9 mouse cellular contexts compared by ENCODE assay signal in genomic region chr2:79454786-79455446, GRCm38 (mm10). TPM values are rescaled to one million over a fixed set of nuclear protein-coding genes. Genes with fewer than 3 reads are reported as not detected.
DNase-seq lines count a peak whose midpoint lies in the region; ATAC-seq and TF ChIP-seq lines count a peak whose summit lies in the region.
"Had no signal": no experiment of that assay in that cellular context is flagged by ENCODE, and none has a peak within 500 bp of the region (broad histone marks: within the 10 kb centered on the region; RNA-seq: fewer than 3 reads in every experiment).

No protein-coding gene starts in this region.

- peaks cover 12% of the 10 kb centered on the region for H3K4me1 ChIP-seq in hindbrain, embryonic 11.5 days (replicated peaks; ENCODE audit: control insufficient read depth, insufficient read depth, low read length)
- H3K4me1 ChIP-seq in midbrain, postnatal 0 days (ENCODE audit: insufficient read depth, low read length), result peaks cover 5% of the 10 kb centered on the region
- H3K4me1 ChIP-seq in heart, embryonic 11.5 days (ENCODE audit: control insufficient read depth, insufficient read depth, low read length), result peaks cover 2% of the 10 kb centered on the region; the same call in 1 of the 2 replicates

- H3K9me3 ChIP-seq in hindbrain, embryonic 11.5 days (ENCODE audit: control insufficient read depth, low read length), result no peaks in the 10 kb centered on the region
- H3K9me3 ChIP-seq in midbrain, postnatal 0 days (ENCODE audit: low read length), result no peaks in the 10 kb centered on the region
- H3K9me3 ChIP-seq in heart, embryonic 11.5 days (replicated peaks; ENCODE audit: control insufficient read depth, low read length), result no peaks in the 10 kb centered on the region

- H3K4me2 ChIP-seq in hindbrain, embryonic 11.5 days (replicated peaks; ENCODE audit: low read depth, low read length), result peak overlapping the region; percentile 55
- H3K4me2 ChIP-seq in midbrain, postnatal 0 days (ENCODE audit: low read depth, low read length, poor library complexity, severe bottlenecking), result peak overlapping the region; percentile 51
- H3K4me2 ChIP-seq in heart, embryonic 11.5 days, result no peak overlapping the region

- no peak for ATAC-seq in hindbrain, embryonic 11.5 days (ENCODE audit: low FRiP score)
- ATAC-seq in midbrain, postnatal 0 days (ENCODE audit: low FRiP score), result no peak
- ATAC-seq in heart, embryonic 11.5 days (replicated peaks; ENCODE audit: insufficient number of reproducible peaks, low FRiP score, low TSS enrichment), result no peak

- DNase-seq in brain, embryonic 14.5 days (ENCODE audit: low read depth), result peak; percentile 61
- DNase-seq in cerebellum, postnatal 10 days, result peak; percentile 88 to 90
- peak; percentile 49 for DNase-seq in hindbrain, embryonic 11.5 days (ENCODE audit: low spot score)
- peak; percentile 38 for DNase-seq in midbrain, postnatal 0 days (ENCODE audit: low spot score)
- no peak for DNase-seq in urinary bladder, postnatal 36 days (ENCODE audit: low spot score in 2 of 2)
- DNase-seq in gastrocnemius, adult 18-20 months (ENCODE audit: low spot score), result no peak
- DNase-seq in lung, postnatal 4 days, result no peak

- H3K4me3 ChIP-seq in hindbrain, embryonic 11.5 days (ENCODE audit: low read depth, low read length), result peak overlapping the region; percentile 43
- peak overlapping the region; percentile 36 for H3K4me3 ChIP-seq in midbrain, postnatal 0 days (ENCODE audit: low read depth, low read length)
- H3K4me3 ChIP-seq in heart, embryonic 11.5 days (ENCODE audit: low read depth, low read length), result no peak overlapping the region

- TF ChIP-seq CTCF in brain, embryonic 14.5 days (IDR thresholded peaks at IDR 0.05; ENCODE audit: borderline replicate concordance, extremely low read depth, insufficient read depth, insufficient read length), result no peak
- TF ChIP-seq CTCF in midbrain, postnatal 0 days (IDR thresholded peaks at IDR 0.05), result no peak

- H3K27me3 ChIP-seq in hindbrain, embryonic 11.5 days (ENCODE audit: control insufficient read depth, insufficient read depth, low read length), result peaks cover 28% of the 10 kb centered on the region
- peaks cover 22% of the 10 kb centered on the region for H3K27me3 ChIP-seq in midbrain, postnatal 0 days (ENCODE audit: insufficient read depth, low read length)
- H3K27me3 ChIP-seq in heart, embryonic 11.5 days (ENCODE audit: control insufficient read depth, insufficient read depth, low read length), result peaks cover 62% of the 10 kb centered on the region

- no peak for TF ChIP-seq POLR2A in brain, embryonic 14.5 days (IDR thresholded peaks at IDR 0.05; ENCODE audit: borderline replicate concordance, extremely low read depth, insufficient read depth, insufficient read length, poor library complexity, severe bottlenecking)

- 11% methylated on average over 15 of the region's 15 CpGs for WGBS in hindbrain, embryonic 11.5 days
- WGBS in midbrain, postnatal 0 days, result 5% methylated on average over 15 of the region's 15 CpGs
- WGBS in heart, embryonic 11.5 days (ENCODE audit: insufficient replicate concordance), result 16% methylated on average over 15 of the region's 15 CpGs

- peak overlapping the region; percentile 59 for H3K9ac ChIP-seq in hindbrain, embryonic 11.5 days (ENCODE audit: low read depth, low read length)
- peak overlapping the region; percentile 14 for H3K9ac ChIP-seq in midbrain, postnatal 0 days (replicated peaks; ENCODE audit: low read length, poor library complexity, severe bottlenecking)
- H3K9ac ChIP-seq in heart, embryonic 11.5 days (ENCODE audit: low read depth, low read length), result no peak overlapping the region

- peak overlapping the region; percentile 52 for H3K27ac ChIP-seq in hindbrain, embryonic 11.5 days (ENCODE audit: low read depth, low read length)
- H3K27ac ChIP-seq in midbrain, postnatal 0 days (ENCODE audit: low read depth, low read length), result no peak overlapping the region
- H3K27ac ChIP-seq in heart, embryonic 11.5 days (ENCODE audit: low read depth, low read length), result no peak overlapping the region

- no peaks in the 10 kb centered on the region for H3K36me3 ChIP-seq in hindbrain, embryonic 11.5 days (ENCODE audit: control insufficient read depth, insufficient read depth, low read length)
- H3K36me3 ChIP-seq in midbrain, postnatal 0 days (ENCODE audit: insufficient read depth, low read length), result no peaks in the 10 kb centered on the region
- H3K36me3 ChIP-seq in heart, embryonic 11.5 days (ENCODE audit: control insufficient read depth, insufficient read depth, low read length), result no peaks in the 10 kb centered on the region

RNA-seq across cellular contexts. Expression of gene Neurod1, which starts 1.6 kb away (rescaled TPM):
- polyA plus RNA-seq in brain, embryonic 14.5 days (2012; rRNA removed), result 33.3 and 42.1 TPM in 2 replicates
- polyA plus RNA-seq in hindbrain, embryonic 11.5 days (2014; fragmentation: Nextera tagmentation; extraction: Ambion mirVana), result 31.7 and 32.4 TPM in 2 replicates
- total RNA-seq in midbrain, postnatal 0 days (2014; rRNA removed), result 3.5 and 16.6 TPM in 2 replicates
- 4.1 and 6.2 TPM in 2 replicates for polyA plus RNA-seq in midbrain, postnatal 0 days (2015; fragmentation: Nextera tagmentation; extraction: Ambion mirVana)
- total RNA-seq in gastrocnemius, adult 18-20 months (2021), result not detected
- 0.18 TPM in 1 of 2 replicates, not detected in the other for polyA plus RNA-seq in heart, embryonic 11.5 days (2014; fragmentation: Nextera tagmentation; extraction: Ambion mirVana)
- total RNA-seq: common myeloid progenitor, adult 5-6 weeks had no signal

RNA-seq across cellular contexts. Expression of gene Cerkl, which starts 1.7 kb away (rescaled TPM):
- polyA plus RNA-seq in brain, embryonic 14.5 days (2012; rRNA removed), result 0.46 and 0.96 TPM in 2 replicates
- polyA plus RNA-seq in hindbrain, embryonic 11.5 days (2014; fragmentation: Nextera tagmentation; extraction: Ambion mirVana), result 2.0 and 2.9 TPM in 2 replicates
- 0.11 and 0.47 TPM in 2 replicates for total RNA-seq in midbrain, postnatal 0 days (2014; rRNA removed)
- polyA plus RNA-seq in midbrain, postnatal 0 days (2015; fragmentation: Nextera tagmentation; extraction: Ambion mirVana), result 0.72 and 1.5 TPM in 2 replicates
- total RNA-seq in gastrocnemius, adult 18-20 months (2021), result under 1 TPM; 0.24 to 0.39 TPM
- polyA plus RNA-seq in heart, embryonic 11.5 days (2014; fragmentation: Nextera tagmentation; extraction: Ambion mirVana), result 0.14 and 1.2 TPM in 2 replicates

Comparison
In these comparisons a context has a peak if more than half of its experiments do, and no peak if none do; other contexts are left out.
1. DNase-seq: peak in brain, embryonic 14.5 days (single experiment), cerebellum, postnatal 10 days (2 of 2), hindbrain, embryonic 11.5 days (single experiment) and midbrain, postnatal 0 days (single experiment); none in urinary bladder, postnatal 36 days (0 of 2), gastrocnemius, adult 18-20 months (single experiment) and lung, postnatal 4 days (0 of 2).